In genomic region chr1:45315767-45316528, GRCm38 (mm10) we compare ENCODE assay signal across 12 mouse cellular contexts. TPM values are rescaled to one million over a fixed set of nuclear protein-coding genes. Genes with fewer than 3 reads are reported as not detected.
DNase-seq lines count a peak whose midpoint lies in the region; ATAC-seq and TF ChIP-seq lines count a peak whose summit lies in the region.
"Had no signal": no experiment of that assay in that cellular context is flagged by ENCODE, and none has a peak within 500 bp of the region (broad histone marks: within the 10 kb centered on the region; RNA-seq: fewer than 3 reads in every experiment).

No protein-coding gene starts in this region.

- H3K9ac ChIP-seq in midbrain, postnatal 0 days (replicated peaks; ENCODE audit: low read length, poor library complexity, severe bottlenecking): no peak overlapping the region
- peak overlapping the region; percentile 12 for H3K9ac ChIP-seq in intestine, embryonic 16.5 days (ENCODE audit: low read depth, low read length)
- no peak overlapping the region for H3K9ac ChIP-seq in stomach, embryonic 15.5 days
- no peak overlapping the region for H3K9ac ChIP-seq in midbrain, embryonic 15.5 days
- H3K9ac ChIP-seq: midbrain, embryonic 12.5 days had no signal

- H3K27ac ChIP-seq in midbrain, embryonic 10.5 days (replicated peaks): 0 out of 2 replicates have a peak overlapping the region, but pooled peaks have one; percentile 55
- H3K27ac ChIP-seq in midbrain, postnatal 0 days (ENCODE audit: low read depth, low read length): no peak overlapping the region
- peak overlapping the region; percentile 45 for H3K27ac ChIP-seq in intestine, embryonic 16.5 days (ENCODE audit: low read length)
- peak overlapping the region; percentile 77 for H3K27ac ChIP-seq in stomach, embryonic 15.5 days
- H3K27ac ChIP-seq in midbrain, embryonic 15.5 days: no peak overlapping the region
- H3K27ac ChIP-seq: midbrain, embryonic 12.5 days had no signal

- H3K27me3 ChIP-seq in midbrain, embryonic 10.5 days (ENCODE audit: low read depth, poor library complexity, severe bottlenecking): no peaks in the 10 kb centered on the region
- no peaks in the 10 kb centered on the region for H3K27me3 ChIP-seq in midbrain, postnatal 0 days (ENCODE audit: insufficient read depth, low read length)
- no peaks in the 10 kb centered on the region for H3K27me3 ChIP-seq in intestine, embryonic 16.5 days (replicated peaks; ENCODE audit: control insufficient read depth, insufficient read depth, low read length)
- H3K27me3 ChIP-seq in stomach, embryonic 15.5 days (replicated peaks): no peaks in the 10 kb centered on the region
- no peaks in the 10 kb centered on the region for H3K27me3 ChIP-seq in midbrain, embryonic 15.5 days (replicated peaks)
- H3K27me3 ChIP-seq: midbrain, embryonic 12.5 days had no signal

- peak; percentile 12 to 28 for DNase-seq in heart, adult 18-20 months
- no peak for DNase-seq in heart, adult 9 months (ENCODE audit: low spot score in 2 of 2)
- no peak for DNase-seq in midbrain, embryonic 10.5 days (ENCODE audit: low spot score)
- DNase-seq in midbrain, postnatal 0 days (ENCODE audit: low spot score): no peak
- DNase-seq in urinary bladder, postnatal 10 days (ENCODE audit: low spot score): no peak
- DNase-seq: kidney, adult 2 months; liver; thymus, postnatal 14 days had no signal

- ATAC-seq in midbrain, postnatal 0 days (ENCODE audit: low FRiP score): no peak
- ATAC-seq in intestine, embryonic 16.5 days: peak; percentile 60
- ATAC-seq in stomach, embryonic 15.5 days (ENCODE audit: insufficient read depth, low FRiP score, low read depth): no peak
- no peak for ATAC-seq in midbrain, embryonic 15.5 days (replicated peaks)

- no peaks in the 10 kb centered on the region for H3K36me3 ChIP-seq in midbrain, embryonic 10.5 days
- H3K36me3 ChIP-seq in midbrain, postnatal 0 days (ENCODE audit: insufficient read depth, low read length): no peaks in the 10 kb centered on the region
- no peaks in the 10 kb centered on the region for H3K36me3 ChIP-seq in intestine, embryonic 16.5 days (ENCODE audit: control insufficient read depth, insufficient read depth, low read length)
- H3K36me3 ChIP-seq in stomach, embryonic 15.5 days: no peaks in the 10 kb centered on the region
- H3K36me3 ChIP-seq in midbrain, embryonic 15.5 days (replicated peaks): no peaks in the 10 kb centered on the region
- H3K36me3 ChIP-seq: midbrain, embryonic 12.5 days had no signal

- H3K4me2 ChIP-seq in midbrain, postnatal 0 days (ENCODE audit: low read depth, low read length, poor library complexity, severe bottlenecking): no peak overlapping the region
- H3K4me2 ChIP-seq in intestine, embryonic 16.5 days (ENCODE audit: low read depth, low read length): peak overlapping the region; percentile 39
- H3K4me2 ChIP-seq in stomach, embryonic 15.5 days: peak overlapping the region; percentile 48
- H3K4me2 ChIP-seq in midbrain, embryonic 15.5 days: no peak overlapping the region
- H3K4me2 ChIP-seq: midbrain, embryonic 12.5 days had no signal

- H3K4me1 ChIP-seq in midbrain, embryonic 10.5 days: peaks cover 3% of the 10 kb centered on the region
- H3K4me1 ChIP-seq in midbrain, postnatal 0 days (ENCODE audit: insufficient read depth, low read length): no peaks in the 10 kb centered on the region
- 0 out of 2 replicates have a peak, but pooled peaks cover 5% of the 10 kb centered on the region for H3K4me1 ChIP-seq in intestine, embryonic 16.5 days (ENCODE audit: control insufficient read depth, insufficient read depth, low read length)
- no peaks in the 10 kb centered on the region for H3K4me1 ChIP-seq in stomach, embryonic 15.5 days
- no peaks in the 10 kb centered on the region for H3K4me1 ChIP-seq in midbrain, embryonic 15.5 days
- H3K4me1 ChIP-seq: midbrain, embryonic 12.5 days had no signal

- 44% methylated on average over 7 of the region's 7 CpGs for WGBS in midbrain, embryonic 10.5 days
- 54% methylated on average over 7 of the region's 7 CpGs for WGBS in midbrain, postnatal 0 days
- 12% methylated on average over 7 of the region's 7 CpGs for WGBS in intestine, embryonic 16.5 days
- WGBS in stomach, embryonic 15.5 days: 12% methylated on average over 7 of the region's 7 CpGs
- WGBS in midbrain, embryonic 15.5 days: 54% methylated on average over 7 of the region's 7 CpGs

- TF ChIP-seq CTCF in midbrain, postnatal 0 days (IDR thresholded peaks at IDR 0.05): no peak

- H3K4me3 ChIP-seq in midbrain, embryonic 10.5 days: no peak overlapping the region
- H3K4me3 ChIP-seq in midbrain, postnatal 0 days (ENCODE audit: low read depth, low read length): no peak overlapping the region
- H3K4me3 ChIP-seq in intestine, embryonic 16.5 days (ENCODE audit: low read length): peak overlapping the region; percentile 28
- H3K4me3 ChIP-seq in stomach, embryonic 15.5 days (replicated peaks): peak overlapping the region; percentile 22
- no peak overlapping the region for H3K4me3 ChIP-seq in midbrain, embryonic 15.5 days
- H3K4me3 ChIP-seq: midbrain, embryonic 12.5 days had no signal

- no peaks in the 10 kb centered on the region for H3K9me3 ChIP-seq in midbrain, embryonic 10.5 days (replicated peaks)
- no peaks in the 10 kb centered on the region for H3K9me3 ChIP-seq in midbrain, postnatal 0 days (ENCODE audit: low read length)
- H3K9me3 ChIP-seq in intestine, embryonic 16.5 days (ENCODE audit: control insufficient read depth, low read length): no peaks in the 10 kb centered on the region
- no peaks in the 10 kb centered on the region for H3K9me3 ChIP-seq in stomach, embryonic 15.5 days
- no peaks in the 10 kb centered on the region for H3K9me3 ChIP-seq in midbrain, embryonic 15.5 days
- H3K9me3 ChIP-seq: midbrain, embryonic 12.5 days had no signal

RNA-seq across cellular contexts. Expression of gene Col3a1, which starts 4.6 kb away (rescaled TPM):
- 100 to 1,000 TPM in 1 of 2 experiments, 10 to 100 TPM in 1; 97.5 to 107 TPM for total RNA-seq in heart, adult 18-20 months (2021)
- 368 and 487 TPM in 2 replicates for polyA plus RNA-seq in midbrain, embryonic 10.5 days (2016; fragmentation: Nextera tagmentation; extraction: Ambion mirVana)
- 124 and 129 TPM in 2 replicates for total RNA-seq in midbrain, postnatal 0 days (2014; rRNA removed)
- 95.9 and 99.8 TPM in 2 replicates for polyA plus RNA-seq in midbrain, postnatal 0 days (2015; fragmentation: Nextera tagmentation; extraction: Ambion mirVana)
- polyA plus RNA-seq in intestine, embryonic 16.5 days (2015; fragmentation: Nextera tagmentation; extraction: Ambion mirVana): 1,394 and 1,499 TPM in 2 replicates
- 1,953 and 2,022 TPM in 2 replicates for polyA plus RNA-seq in stomach, embryonic 15.5 days (2015; fragmentation: Nextera tagmentation; extraction: Ambion mirVana)
- 173 and 194 TPM in 2 replicates for polyA plus RNA-seq in midbrain, embryonic 15.5 days (2015; fragmentation: Nextera tagmentation; extraction: Ambion mirVana)

Comparison
In these comparisons a context has a peak if more than half of its experiments do, and no peak if none do; other contexts are left out.
1. DNase-seq: peak in heart, adult 18-20 months (2 of 2); none in heart, adult 9 months (0 of 2), midbrain, embryonic 10.5 days (single experiment), midbrain, postnatal 0 days (single experiment) and urinary bladder, postnatal 10 days (single experiment).
2. H3K27ac ChIP-seq: peak in midbrain, embryonic 10.5 days (single experiment), intestine, embryonic 16.5 days (single experiment) and stomach, embryonic 15.5 days (single experiment); none in midbrain, postnatal 0 days (single experiment) and midbrain, embryonic 15.5 days (single experiment).
3. H3K4me3 ChIP-seq: peak in intestine, embryonic 16.5 days (single experiment) and stomach, embryonic 15.5 days (single experiment); none in midbrain, embryonic 10.5 days (single experiment), midbrain, postnatal 0 days (single experiment) and midbrain, embryonic 15.5 days (single experiment).
4. H3K4me2 ChIP-seq: peak in intestine, embryonic 16.5 days (single experiment) and stomach, embryonic 15.5 days (single experiment); none in midbrain, postnatal 0 days (single experiment) and midbrain, embryonic 15.5 days (single experiment).